Mouse (Mus musculus) cerebellum, postnatal 36 days (tissue): ENCODE results near the gene Csn1s1.

ENCODE experiments used
- DNase-seq, 2 experiments: peaks; one replicate each; pipeline ENCODE4 v3.0.0; 2021 to 2022; ENCODE audit warnings: mixed read lengths in 2 of 2

Gene Csn1s1

DNA sequence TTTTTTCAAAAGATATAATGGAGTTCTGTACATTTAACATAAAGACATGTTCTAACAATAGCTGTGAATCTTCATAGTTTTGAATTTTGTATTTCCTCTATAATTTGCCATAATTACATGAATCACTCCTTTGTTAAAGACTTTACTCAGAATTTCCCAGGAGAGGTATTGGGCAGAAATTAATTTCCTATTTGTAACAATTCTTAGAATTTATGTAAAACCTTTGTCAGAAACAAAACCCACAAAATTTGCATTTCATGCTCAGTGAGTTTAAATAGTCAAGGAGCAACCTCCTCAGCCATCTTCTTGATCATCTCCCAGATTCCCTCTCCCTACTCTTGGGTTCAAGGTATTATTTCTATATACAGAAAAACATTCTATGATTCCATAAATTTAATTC lies at the start of gene Csn1s1:
Gene Csn1s1 (plus strand): TSS at position 301 of the 400 bp plus-strand sequence.
- DNase-seq, result no peak

DNA sequence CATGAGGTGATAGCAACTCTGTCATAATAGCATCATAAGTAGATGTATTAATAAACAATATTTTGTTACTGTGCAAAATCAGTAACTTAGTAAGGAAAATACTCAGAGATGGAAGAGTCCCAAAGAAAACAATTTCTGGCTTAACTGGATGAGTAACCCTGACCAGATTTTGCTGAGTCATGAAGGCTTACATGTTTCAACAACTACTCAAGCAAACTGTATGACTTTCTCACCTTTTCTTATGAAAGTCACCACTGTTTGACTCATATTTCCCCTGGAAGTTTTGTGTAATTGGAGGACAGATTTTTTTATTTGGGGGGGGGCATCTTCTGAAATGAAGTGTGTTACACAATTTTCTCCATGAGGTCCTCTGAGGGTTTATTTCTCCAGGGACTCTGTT lies 43.3 kb upstream of the Csn1s1 start:
- DNase-seq, result no peak

DNA sequence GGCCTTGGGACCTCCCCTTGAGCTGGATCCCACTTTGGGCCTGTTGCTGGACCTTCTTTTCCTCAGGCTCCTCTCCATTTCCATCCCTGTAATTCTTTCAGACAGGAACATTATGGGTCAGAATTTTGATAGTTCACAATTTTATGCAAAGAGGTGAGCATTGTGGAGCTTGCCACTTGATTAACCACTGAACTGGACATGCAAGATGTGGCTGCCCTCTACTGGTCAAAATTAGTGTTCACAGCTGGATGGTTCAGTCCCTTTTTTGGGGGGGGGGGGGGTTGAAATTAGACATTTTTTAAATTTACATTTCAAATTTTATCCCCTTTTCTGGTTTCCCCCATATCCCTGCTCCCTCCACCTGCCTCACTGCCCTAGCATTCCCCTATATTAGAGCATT lies 23.2 kb upstream of the Csn1s1 start:
- no peak for DNase-seq

DNA sequence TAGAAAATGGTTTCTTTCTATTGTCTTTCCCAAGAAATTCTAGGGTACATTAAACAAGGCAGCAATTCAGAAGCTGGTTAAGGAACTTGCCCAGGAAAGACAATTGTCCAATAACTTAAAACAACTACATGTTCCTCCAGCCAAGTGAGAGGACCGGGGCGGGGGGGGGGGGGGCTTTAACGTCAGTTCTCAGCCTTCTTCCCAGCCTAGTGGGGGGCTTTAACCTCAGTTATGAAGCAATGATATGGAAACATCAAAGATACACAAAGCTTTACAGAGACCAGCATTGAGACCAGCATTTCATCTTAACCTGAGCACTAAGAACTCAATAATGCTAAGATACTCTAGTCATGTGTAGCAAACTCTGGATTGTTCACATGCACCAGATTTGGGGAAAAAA lies 33.5 kb downstream of the Csn1s1 start, which contains the start of gene Csn2:
Gene Csn2 (minus strand): TSS at position 101 of the 400 bp plus-strand sequence.
- DNase-seq, result no peak

DNA sequence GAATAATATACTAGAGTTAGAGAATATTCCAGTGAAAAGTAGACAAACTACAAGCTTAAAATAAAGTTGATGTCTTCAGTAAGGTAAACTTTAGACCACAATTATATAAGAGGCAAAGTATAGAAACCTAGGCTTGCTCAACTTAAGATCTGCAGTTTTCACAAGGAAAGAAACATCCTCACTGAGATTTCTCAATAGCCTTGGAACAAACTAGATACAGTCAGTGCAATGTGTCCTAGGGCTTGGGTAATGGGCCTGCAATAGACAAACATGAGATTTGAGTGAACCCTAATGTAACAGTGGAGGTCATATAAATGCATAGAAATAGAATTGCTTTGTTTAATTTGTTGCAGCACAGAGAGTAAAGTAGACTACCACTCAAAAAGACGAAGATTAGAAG lies 39.9 kb downstream of the Csn1s1 start:
- no peak for DNase-seq
